Mouse (Mus musculus): Measurements from ENCODE around the gene Myo1h. TPM values are rescaled to one million over a fixed set of nuclear protein-coding genes. Genes with fewer than 3 reads are reported as not detected.

The Myo1h gene
- polyA plus RNA-seq (2017; shearing (Covaris generic)), result 2.8 TPM

DNA sequence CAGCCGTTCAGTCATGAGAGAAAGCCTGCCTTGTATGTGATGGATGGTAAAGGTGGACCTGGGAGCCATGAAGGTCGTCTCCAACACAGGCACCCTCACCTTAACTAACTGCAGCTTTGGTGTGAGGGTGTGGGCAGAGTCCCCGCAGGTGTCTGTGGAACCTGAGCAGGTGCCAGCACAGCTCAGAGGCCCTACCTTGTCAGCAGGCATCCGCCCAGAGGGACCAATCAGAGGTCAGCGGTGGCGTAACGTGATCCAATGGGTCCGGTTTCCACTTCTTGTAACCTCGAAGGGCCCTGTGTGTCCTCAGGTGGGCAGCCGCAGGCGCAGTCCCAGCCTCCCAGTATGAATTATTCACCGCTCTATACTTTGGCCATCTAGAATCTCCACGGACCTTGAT lies at the start of gene Myo1h:
Gene Myo1h, plus strand, starts transcription at position 293 of the 400 bp plus-strand sequence.

DNA sequence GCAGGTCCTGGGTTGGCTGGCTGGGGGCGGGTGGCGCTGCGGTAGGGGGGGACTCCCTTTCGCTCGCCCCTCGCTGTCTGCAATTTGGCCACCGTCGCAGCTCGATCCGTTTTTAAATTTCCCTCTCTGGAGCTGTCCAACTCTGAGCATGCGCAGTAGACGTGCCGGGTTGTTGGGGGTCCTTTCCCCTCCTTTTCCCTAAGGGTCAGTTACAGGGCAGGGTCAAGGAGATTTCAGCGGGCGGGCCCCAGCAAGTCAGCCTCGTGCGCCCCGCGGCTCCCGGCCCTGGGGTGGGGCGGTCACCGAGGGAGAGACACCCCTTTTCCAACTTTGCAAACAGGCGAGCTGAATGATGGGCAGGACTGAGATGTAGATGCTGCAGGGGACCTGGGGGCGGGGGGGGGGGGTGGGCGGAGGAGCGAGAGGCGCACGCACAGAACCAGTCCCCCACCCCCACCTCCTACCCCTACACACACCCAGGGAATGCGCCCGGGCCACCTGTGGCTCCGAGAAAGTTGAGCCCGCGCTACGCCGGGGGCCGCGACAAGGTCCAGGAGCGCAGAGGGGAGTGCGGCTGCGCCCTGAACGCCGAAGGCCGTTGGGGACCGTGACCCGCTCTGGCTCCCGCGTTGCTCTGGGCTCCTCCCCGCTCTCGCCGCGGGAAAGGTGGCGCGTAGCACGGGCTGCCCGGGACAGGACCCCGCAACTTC lies 15.1 kb upstream of the Myo1h start, which contains the start of gene Foxn4:
Gene Foxn4, minus strand, starts transcription at position 115 of the 710 bp plus-strand sequence.

DNA sequence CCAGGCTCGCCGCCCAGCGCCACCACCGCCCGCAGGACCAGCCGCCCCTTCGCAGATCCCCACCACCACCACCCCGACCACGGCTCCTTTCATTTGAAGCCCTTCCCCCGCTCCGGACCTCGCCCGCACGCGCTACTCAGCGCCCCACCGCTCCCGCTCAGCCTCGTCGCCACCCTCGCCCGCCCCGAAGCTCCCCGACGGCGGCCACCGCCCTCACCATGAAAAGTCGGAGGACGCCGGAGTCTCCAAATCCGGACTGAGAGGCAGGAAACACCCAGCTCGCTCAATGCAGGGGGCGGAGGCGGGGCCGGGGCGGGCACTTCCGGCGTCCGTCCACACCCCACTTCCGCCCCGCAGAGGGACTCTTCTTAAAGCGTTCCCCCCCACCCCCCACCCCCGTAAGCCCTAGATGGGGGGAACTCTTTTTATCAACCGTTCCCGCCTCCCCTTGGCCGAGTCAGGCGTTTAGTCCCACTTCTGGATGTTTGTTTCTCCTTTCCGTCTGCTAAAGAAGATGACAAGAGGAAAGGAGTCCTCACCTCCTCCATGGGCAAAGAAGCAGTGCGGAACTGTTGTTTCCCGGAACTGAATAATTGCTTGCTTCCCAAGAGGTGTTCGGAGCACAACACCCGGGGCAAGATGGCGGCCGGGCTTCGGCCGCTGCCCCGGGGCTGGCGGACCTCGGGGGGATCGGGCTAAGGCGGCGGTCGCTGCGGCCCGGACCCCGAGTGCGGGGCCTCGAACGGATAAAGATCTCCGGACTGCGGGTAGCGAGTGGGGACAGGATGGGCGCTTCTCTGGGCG lies 91.4 kb downstream of the Myo1h start, which contains the start of the genes Kctd10 and Ube3b:
Gene Kctd10, minus strand, starts transcription at position 300 of the 804 bp plus-strand sequence.
Gene Ube3b, plus strand, starts transcription at position 399 of the 804 bp plus-strand sequence.

Other genes with a start within 250 kb of the Myo1h start
- 5.4 TPM for gene Usp30, start 223.7 kb upstream of the Myo1h start, polyA plus RNA-seq (2017; shearing (Covaris generic))
- gene Svop, start 197.6 kb upstream of the Myo1h start, polyA plus RNA-seq (2017; shearing (Covaris generic)), result 0.11 TPM
- 9.1 TPM for gene Alkbh2, start 160.9 kb upstream of the Myo1h start, polyA plus RNA-seq (2017; shearing (Covaris generic))
- 3.5 TPM for gene Ung, start 158.8 kb upstream of the Myo1h start, polyA plus RNA-seq (2017; shearing (Covaris generic))
- 0.77 TPM for gene Acacb, start 142.6 kb upstream of the Myo1h start, polyA plus RNA-seq (2017; shearing (Covaris generic))
- gene Foxn4, start 15.4 kb upstream of the Myo1h start, polyA plus RNA-seq (2017; shearing (Covaris generic)), result not detected
- 198 TPM for gene Kctd10, start 91.3 kb downstream of the Myo1h start, polyA plus RNA-seq (2017; shearing (Covaris generic))
- gene Ube3b, start 91.4 kb downstream of the Myo1h start, polyA plus RNA-seq (2017; shearing (Covaris generic)), result 47.5 TPM
- gene Mmab, start 154.9 kb downstream of the Myo1h start, polyA plus RNA-seq (2017; shearing (Covaris generic)), result 7.6 TPM
- 26.4 TPM for gene Mvk, start 155.1 kb downstream of the Myo1h start, polyA plus RNA-seq (2017; shearing (Covaris generic))

Measured in effector memory CD4-positive, alpha-beta T cell, adult 5 months (primary cell).